Mouse (Mus musculus) cerebellum, adult 2 months (tissue): ENCODE results near the gene Galnt15.

Experiments
- CTCF ChIP-seq: fragments of 200-500 bp; IDR thresholded peaks from 2 replicates; pipeline ENCODE4 v1.5.1; 2011; ENCODE audit warnings: low read depth, mild to moderate bottlenecking, control low read depth, low read length, moderate library complexity, borderline replicate concordance; ENCODE audit not compliant: insufficient read depth
- POLR2A ChIP-seq: fragments of 200-500 bp; IDR thresholded peaks from 2 replicates; pipeline ENCODE4 v1.6.1; 2011; ENCODE audit warnings: low read length, control low read depth, borderline replicate concordance; ENCODE audit not compliant: insufficient read depth

- no peak for TF ChIP-seq CTCF
- no peak for TF ChIP-seq POLR2A
Measured at GRCm38 (mm10) chr14:32000941-32001340, 27.8 kb upstream of the Galnt15 start.
